Mouse (Mus musculus) heart, adult 2 months (tissue): ENCODE measurements at regions not wholly inside any gene's neighbourhood (a gene's known extent, or its start where the extent isn't known, plus 50 kb on each side); places are given as distances from the start of the nearest gene placed in this dataset.

Experiments
- DNase-seq, 2 experiments: peaks; one replicate each; pipeline ENCODE4 v3.0.0; 2021
- H3K27ac ChIP-seq: fragments of 200-600 bp; 2 replicates; pipeline ENCODE4 v1.8.1; 2022
- H3K27me3 ChIP-seq: fragments of 200-500 bp; 2 replicates; pipeline ENCODE4 v1.6.1; 2012; ENCODE audit warnings: mild to moderate bottlenecking, low read length, inconsistent platforms, mixed read lengths; ENCODE audit not compliant: control insufficient read depth, insufficient read depth
- H3K36me3 ChIP-seq: fragments of 200-500 bp; 2 replicates; pipeline ENCODE4 v1.6.1; 2012; ENCODE audit warnings: low read length, inconsistent platforms; ENCODE audit not compliant: control insufficient read depth, insufficient read depth
- H3K4me1 ChIP-seq: fragments of 200-500 bp; 2 replicates; pipeline ENCODE4 v1.6.1; 2011; ENCODE audit warnings: low read length; ENCODE audit not compliant: control insufficient read depth, insufficient read depth
- H3K4me3 ChIP-seq: fragments of 200-600 bp; 2 replicates; pipeline ENCODE4 v1.8.1; 2022
- H3K79me2 ChIP-seq: fragments of 200-500 bp; replicated peaks from 2 replicates; pipeline ENCODE4 v1.6.1; 2012; ENCODE audit warnings: mild to moderate bottlenecking, inconsistent platforms, low read length, moderate library complexity, mixed read lengths; ENCODE audit not compliant: control insufficient read depth, insufficient read depth
- H3K9ac ChIP-seq: fragments of 200-500 bp; 2 replicates; pipeline ENCODE4 v1.6.1; 2012; ENCODE audit warnings: low read depth, mild to moderate bottlenecking, control low read depth, inconsistent platforms, low read length, mixed read lengths
- CTCF ChIP-seq: fragments of 200-600 bp; IDR thresholded peaks from 2 replicates; pipeline ENCODE4 v1.8.1; 2022; ENCODE audit warnings: antibody characterized with exemption, mild to moderate bottlenecking, moderate library complexity
- EP300 ChIP-seq: fragments of 200-500 bp; IDR thresholded peaks from 2 replicates; pipeline ENCODE4 v1.6.1; 2011; ENCODE audit warnings: low read depth, low read length, control low read depth; ENCODE audit not compliant: insufficient read depth
- POLR2A ChIP-seq: fragments of 200-500 bp; IDR thresholded peaks from 2 replicates; pipeline ENCODE4 v1.6.1; 2011; ENCODE audit warnings: mild to moderate bottlenecking, low read depth, low read length, control low read depth; ENCODE audit not compliant: insufficient read depth
- WGBS: fragments of 180-500 bp; shearing (Covaris S2); methylation state at CpG from one replicate; pipeline ENCODE4 v1.1.7; 2018; 5-methylcytosine and 5-hydroxymethylcytosine counted together
- intact Hi-C: fragments of 180-260 bp; cut with DNase I; formaldehyde crosslinking; loops from one replicate; pipeline ENCODE4 v1.15.1; 2025

DNA sequence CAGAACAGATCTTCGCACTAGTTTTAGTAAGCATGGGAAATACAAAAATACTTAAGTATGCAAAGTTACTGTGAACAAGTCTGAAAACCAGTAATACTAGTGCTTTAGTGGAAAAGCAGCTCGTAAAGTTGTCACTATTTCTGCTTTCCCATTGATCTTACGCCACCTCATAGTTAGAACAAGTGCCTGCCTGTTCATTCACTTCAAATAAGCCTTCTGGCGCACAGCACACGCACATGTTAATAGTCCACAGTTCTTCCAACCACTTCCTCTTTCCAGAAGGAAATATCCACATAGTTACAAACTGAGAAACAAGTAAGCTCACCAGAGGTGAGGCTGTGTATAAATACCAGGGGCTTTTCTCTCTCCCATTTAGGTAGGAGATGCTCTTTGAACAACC lies 182.9 kb upstream of the Rsrc1 start:
- intact Hi-C loops, result no loop called here
- no peak overlapping the region for H3K4me3 ChIP-seq
- 88% methylated on average over 5 of the region's 5 CpGs for WGBS
- TF ChIP-seq CTCF (no peak), POLR2A (no peak), EP300 (no peak)
- no peaks in the 10 kb centered on the region for H3K36me3 ChIP-seq
- no peak overlapping the region for H3K27ac ChIP-seq
- H3K79me2 ChIP-seq, result no peaks in the 10 kb centered on the region
- H3K9ac ChIP-seq, result no peak overlapping the region
- DNase-seq, result no peak
- no peaks in the 10 kb centered on the region for H3K4me1 ChIP-seq
- no peaks in the 10 kb centered on the region for H3K27me3 ChIP-seq

DNA sequence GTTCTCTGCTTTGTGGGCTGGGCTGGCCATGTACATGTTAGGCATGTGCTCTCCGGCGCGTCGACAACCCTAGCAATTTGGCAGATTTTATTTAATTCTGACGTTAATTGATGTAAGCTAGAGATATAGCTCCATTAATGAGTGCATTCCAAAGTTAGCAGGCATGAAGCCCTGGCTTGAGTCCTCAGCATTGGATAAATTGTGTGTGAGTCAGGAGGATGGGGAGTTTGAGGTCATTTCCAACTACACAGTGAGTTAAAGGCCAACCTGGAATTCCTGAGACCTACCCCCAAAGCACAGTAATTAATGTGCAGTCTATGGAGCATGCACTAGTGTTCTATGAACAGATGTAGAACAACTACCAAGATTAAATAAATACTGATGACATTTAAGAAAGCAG lies 178.7 kb upstream of the Rsrc1 start:
- 81% methylated on average over 5 of the region's 5 CpGs for WGBS
- TF ChIP-seq CTCF, result no peak
- TF ChIP-seq POLR2A, result no peak
- TF ChIP-seq EP300, result no peak

DNA sequence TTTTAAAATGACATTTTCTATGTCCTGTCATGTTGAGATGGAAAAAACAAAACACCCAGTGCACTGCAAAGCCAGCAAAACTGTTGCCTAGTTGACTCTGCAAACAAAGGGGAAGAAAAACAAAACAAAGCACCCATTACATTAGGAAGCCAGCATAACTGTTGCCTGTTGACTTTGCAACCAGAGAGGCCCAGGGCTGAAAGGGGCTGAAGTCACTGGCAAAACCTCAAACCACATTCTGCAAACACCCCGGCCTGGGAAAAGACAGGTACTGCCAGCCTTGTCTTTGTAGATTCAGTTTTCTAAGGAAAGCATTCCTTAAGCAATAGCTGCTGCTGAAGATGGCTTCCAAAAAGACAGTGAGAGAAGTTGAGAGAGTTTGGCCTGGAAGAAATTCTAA lies 175.0 kb upstream of the Rsrc1 start:
- no peak for DNase-seq
- no peaks in the 10 kb centered on the region for H3K4me1 ChIP-seq
- no peaks in the 10 kb centered on the region for H3K36me3 ChIP-seq
- no peak overlapping the region for H3K4me3 ChIP-seq
- no peak overlapping the region for H3K27ac ChIP-seq
- TF ChIP-seq CTCF, result no peak
- no peak for TF ChIP-seq EP300
- no peak for TF ChIP-seq POLR2A
- no peak overlapping the region for H3K9ac ChIP-seq
- H3K27me3 ChIP-seq, result no peaks in the 10 kb centered on the region
- intact Hi-C loops, result no loop called here
- WGBS, result 48% methylated on average over 1 of the region's 1 CpGs
- no peaks in the 10 kb centered on the region for H3K79me2 ChIP-seq

More for the DNA sequence above, 178.7 kb upstream of the Rsrc1 start:
- intact Hi-C loops, result no loop called here
- Histone ChIP-seq H3K79me2 (no peaks in the 10 kb centered on the region), H3K36me3 (no peaks in the 10 kb centered on the region), H3K27me3 (no peaks in the 10 kb centered on the region), H3K4me3 (no peak overlapping the region), H3K27ac (no peak overlapping the region), H3K9ac (no peak overlapping the region), H3K4me1 (no peaks in the 10 kb centered on the region)
- no peak for DNase-seq

DNA sequence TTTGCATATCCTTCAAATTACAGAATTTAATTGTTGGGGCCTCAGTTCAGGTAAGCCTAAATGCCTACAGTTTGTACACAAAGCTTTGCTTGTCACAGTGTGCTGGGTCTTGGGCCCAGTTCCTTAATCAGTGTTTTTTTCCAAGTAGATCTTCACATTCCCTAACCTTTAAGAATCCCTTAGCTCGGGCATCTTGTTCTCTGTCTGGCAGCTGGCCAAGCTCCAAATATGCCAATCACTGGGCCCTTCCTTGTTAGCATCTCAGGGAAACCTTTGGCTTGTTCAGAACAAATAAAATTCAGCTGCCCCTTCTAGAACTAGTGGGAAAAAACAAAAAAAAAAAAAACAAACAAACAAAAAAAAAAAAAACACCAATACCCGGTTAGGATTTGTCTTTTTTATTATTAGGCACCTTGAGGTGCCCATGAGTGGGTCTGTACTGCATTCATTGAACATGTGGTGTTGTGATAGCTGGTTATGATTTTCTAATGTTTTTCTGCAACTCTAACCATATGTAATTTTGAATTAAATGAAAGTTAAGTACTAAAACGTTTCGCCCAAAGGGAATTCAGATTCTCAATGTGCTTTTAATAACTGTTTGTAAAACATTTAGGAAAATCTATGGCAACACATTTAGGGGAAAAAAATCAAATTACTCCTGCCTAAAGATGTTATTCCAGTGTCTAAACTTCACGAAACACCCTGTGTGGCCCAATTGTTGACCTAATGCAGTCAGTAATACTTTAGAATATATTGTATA lies 168.3 kb upstream of the Rsrc1 start:
- Histone ChIP-seq H3K27me3 (no peaks in the 10 kb centered on the region), H3K79me2 (no peaks in the 10 kb centered on the region), H3K36me3 (no peaks in the 10 kb centered on the region), H3K4me3 (no peak overlapping the region), H3K4me1 (no peaks in the 10 kb centered on the region), H3K9ac (no peak overlapping the region), H3K27ac (no peak overlapping the region)
- WGBS, result 65% methylated on average over 5 of the region's 5 CpGs
- intact Hi-C loops, result no loop called here
- TF ChIP-seq POLR2A, result no peak
- no peak for TF ChIP-seq CTCF
- no peak for TF ChIP-seq EP300
- DNase-seq, result no peak

DNA sequence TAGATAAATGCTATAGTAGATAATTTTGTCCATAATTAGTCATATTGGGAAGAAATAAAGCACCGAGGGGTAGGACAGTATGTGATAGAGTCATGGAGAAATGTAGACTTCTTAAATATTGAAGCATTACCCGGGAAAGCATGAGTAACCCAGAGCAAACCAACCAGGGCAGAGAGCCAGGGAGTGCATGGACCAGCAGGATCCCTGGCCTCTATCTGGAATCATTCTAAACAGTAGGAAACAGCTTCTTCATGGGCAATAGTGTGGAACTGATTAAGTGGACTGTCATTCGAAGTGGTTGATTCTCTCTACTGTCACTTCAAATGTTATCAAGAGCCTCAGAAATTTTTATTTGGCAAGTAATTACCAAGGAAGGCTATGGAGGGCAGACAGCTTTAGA lies 155.4 kb upstream of the Rsrc1 start:
- Histone ChIP-seq H3K27me3 (no peaks in the 10 kb centered on the region), H3K36me3 (no peaks in the 10 kb centered on the region), H3K4me1 (no peaks in the 10 kb centered on the region), H3K4me3 (no peak overlapping the region), H3K79me2 (no peaks in the 10 kb centered on the region), H3K27ac (no peak overlapping the region), H3K9ac (no peak overlapping the region)
- intact Hi-C loops, result no loop called here
- TF ChIP-seq CTCF (no peak), EP300 (no peak), POLR2A (no peak)
- WGBS, result 75% methylated on average over 3 of the region's 3 CpGs
- no peak for DNase-seq
